Mouse (Mus musculus) kidney, adult 9 months (tissue): ENCODE measurements at regions not wholly inside any gene's neighbourhood (a gene's known extent, or its start where the extent isn't known, plus 50 kb on each side); places are given as distances from the start of the nearest gene placed in this dataset.

ENCODE experiments used
- DNase-seq: peaks from one replicate; pipeline ENCODE4 v3.0.0; 2022

DNA sequence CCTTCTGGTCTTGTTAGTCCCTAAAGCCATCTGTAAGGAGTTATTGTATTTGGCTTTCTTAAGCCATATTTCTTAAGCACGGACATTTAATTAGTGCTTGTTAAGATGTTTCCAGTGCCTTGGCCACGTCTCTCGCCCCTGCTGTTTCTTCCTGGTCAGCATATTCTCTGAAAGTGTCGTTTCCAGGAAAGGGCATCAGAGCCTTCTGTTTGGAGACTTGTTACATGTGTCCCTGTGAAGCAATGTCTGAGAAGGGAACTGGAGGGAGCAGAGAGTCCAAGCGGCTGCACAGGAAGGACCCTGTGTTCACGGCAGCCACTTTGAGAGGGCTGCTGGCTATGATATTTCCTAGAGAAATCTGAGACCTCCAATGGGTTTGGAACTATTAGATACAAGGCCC lies 320.7 kb downstream of the Mtx2 start:
- no peak for DNase-seq

DNA sequence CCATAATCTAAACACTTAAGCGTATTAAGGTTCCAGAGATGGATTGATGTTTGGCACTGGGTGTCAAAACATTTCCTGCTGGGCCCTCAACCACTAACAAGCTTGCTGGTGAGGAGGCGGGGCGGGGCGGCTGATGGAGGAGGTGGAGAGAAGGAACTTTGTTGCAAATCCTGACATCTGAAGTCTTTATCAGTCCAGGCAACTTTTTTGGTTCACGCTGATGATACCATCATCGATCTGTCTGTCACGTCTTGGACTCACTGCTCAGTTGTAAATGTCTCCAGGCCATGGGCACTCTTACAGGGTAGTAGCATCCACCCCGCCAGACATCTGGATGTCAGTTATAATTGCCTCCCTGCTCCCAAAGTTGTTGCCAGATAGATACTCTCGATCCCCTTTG lies 321.8 kb downstream of the Mtx2 start:
- no peak for DNase-seq

DNA sequence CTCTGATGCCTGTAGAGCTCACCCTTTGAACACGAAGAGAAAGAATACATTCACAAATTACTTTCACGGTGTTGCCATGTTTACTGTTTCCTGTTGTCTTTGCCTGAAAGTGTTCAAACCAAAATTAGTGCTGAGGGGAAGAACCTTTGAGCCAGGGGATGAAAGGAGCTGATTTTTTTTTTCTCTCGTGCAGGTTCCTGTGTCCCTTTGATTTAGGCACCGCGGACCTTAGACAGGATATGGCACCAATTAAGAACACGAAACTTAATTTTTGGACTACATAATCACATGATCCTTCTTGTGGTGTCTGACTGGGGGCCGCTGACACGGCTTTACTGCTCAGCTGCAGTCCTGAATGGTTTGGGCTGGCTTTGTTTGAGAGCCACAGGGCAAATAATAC lies 322.4 kb downstream of the Mtx2 start:
- no peak for DNase-seq

DNA sequence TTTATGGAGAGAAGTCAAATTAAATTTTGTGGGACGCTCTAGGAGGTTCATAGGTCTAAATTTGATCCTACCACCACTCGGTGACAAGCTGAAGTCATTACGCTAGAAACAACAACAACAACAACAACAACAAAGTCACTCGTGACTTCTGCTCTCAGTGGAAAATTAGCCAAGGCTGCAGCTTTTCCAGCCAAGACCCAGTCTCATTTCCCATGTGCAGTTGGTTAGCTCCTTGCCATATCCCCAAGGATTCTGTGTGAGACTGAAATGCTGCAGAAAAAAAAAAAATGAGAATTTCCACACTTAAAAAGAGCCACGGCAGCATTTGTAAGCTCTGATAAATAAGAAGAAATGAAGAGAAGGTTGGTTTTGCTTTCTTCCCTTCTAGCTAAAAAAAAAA lies 323.4 kb downstream of the Mtx2 start:
- DNase-seq: no peak

DNA sequence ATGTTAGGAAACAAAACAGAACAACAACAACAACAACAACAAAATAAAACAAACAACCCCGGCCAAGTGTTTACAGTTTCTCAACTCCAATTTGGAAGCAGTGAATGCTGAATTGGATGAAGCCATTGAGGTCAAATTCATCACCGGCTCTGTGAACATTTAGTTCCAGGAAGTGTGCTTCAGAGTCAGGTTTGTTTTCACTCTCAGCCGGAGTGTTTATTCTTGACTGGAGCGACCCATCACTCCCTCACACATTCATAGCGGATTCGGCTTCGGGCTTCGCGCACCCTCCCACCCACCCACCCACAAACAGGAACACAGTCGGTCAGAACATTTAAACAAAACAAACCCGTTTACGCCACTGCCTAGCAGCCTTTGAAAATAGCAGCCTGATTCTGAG lies 324.0 kb downstream of the Mtx2 start:
- DNase-seq: no peak

DNA sequence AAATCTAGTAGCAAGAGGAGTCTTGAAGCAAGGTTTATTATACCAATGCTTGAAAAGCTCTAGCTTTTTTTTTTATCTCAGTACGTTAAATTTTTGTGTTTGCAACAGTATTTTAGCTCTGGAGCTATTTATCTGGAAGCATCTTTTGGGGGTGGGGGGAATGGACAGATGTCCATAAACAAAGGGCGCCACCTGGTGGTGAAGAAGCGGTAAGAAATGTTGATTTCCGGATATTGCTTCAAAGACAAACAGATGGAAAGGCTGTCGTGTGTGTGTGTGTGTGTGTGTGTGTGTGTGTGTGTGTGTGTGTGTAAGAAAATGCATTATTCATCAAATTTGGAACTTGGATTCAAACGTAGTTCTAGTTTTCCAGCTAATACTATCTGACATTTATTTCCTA lies 325.4 kb downstream of the Mtx2 start:
- peak; percentile 52 for DNase-seq

DNA sequence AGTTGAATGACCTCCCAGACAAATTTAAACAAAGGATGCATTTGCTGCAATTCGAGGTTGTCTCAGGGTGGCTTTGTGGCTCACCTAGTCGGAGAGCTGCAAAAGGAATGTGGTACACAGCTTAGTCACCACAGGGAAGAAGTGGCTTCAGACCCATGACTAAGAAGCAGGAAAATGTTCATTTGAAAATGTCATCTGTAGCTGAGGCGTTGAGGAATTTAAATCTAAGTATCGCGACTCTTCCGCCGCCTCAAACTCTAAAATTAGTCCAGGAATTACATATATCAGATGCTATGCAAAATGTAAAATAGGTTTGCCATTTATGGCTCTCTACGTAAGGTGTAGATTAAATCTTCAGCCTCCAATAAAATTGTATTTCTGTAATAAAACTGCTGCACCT lies 325.9 kb downstream of the Mtx2 start:
- no peak for DNase-seq

DNA sequence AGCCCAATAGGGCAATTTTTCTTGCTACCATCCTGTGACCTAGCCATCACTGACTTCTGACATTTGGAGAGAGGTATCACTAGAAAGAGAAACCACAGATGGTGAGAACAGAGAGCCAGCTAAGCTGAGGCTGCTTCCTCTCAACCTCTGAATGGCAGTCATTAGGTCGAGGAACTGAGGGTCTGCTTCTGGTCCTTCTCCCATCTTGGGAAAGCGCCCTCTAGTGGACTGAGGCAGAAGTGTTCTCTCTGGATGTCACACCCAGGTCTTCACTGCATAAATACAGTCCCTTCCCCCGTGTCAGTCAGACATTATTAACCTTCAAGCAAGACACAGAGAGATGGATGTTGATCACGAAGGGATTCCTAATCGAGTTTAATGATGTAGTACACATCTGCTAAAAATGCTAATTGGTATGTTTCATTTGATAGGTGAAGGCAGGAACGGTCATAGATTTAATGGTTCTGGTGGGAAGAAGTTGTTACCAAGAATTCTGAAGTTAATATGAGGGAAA lies 326.9 kb downstream of the Mtx2 start:
- DNase-seq: peak; percentile 29

DNA sequence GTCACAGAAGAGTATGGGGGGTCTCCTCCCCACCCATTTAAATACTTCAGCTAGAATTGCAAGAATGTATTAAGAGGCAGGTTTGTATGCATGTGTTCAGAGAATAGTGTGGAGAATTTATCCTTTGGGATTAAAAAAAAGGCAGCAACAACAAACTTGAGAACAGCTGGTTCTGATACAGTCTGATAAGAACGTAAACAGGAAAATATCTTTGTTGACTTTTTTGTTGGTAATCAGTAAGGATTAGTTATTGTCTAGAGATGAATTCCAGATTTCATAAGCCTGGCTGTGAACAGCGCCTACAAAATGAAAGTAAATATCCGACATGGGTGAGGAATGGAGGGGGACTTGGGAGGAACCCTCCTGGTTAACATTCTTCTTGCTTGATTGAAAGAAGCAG lies 328.8 kb downstream of the Mtx2 start:
- DNase-seq: no peak

DNA sequence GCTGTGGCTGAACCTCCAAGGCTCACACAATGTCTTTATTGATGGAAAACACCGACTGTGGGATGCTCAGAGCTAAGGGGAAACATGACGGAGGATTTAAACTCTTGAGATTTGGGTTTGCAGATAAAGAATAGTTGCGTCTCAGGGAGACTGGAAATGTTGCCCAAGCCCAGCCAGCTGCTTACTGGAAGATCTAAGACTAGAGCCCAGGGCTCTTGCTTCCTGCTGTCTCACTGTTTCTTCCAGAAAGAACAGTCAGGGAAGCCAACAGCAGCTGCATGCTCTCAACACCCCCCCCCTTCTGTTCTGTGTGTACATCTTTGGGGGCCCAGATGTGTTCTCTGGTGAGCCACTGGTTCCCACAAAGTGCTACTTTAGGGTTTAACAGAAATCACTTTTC lies 333.0 kb downstream of the Mtx2 start:
- no peak for DNase-seq

DNA sequence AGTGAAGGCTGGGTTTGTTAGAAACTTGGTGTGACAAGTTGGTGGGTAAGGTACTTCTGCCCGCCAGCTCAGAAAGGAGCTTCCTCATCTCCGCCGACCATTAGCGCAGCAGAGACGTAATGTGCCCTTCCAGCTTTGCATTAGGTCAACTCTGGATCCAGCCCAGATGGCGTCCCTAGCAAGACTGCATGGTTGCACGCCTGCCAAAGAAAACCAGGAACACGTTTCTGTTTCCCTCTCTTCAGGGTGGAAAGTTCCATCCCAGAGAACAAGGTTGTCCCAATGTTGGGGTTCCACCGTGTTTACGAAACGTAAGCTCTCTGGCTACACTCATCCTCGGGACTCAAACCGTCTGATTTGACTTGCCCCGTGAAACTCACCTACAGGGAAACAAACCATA lies 335.5 kb downstream of the Mtx2 start:
- no peak for DNase-seq

DNA sequence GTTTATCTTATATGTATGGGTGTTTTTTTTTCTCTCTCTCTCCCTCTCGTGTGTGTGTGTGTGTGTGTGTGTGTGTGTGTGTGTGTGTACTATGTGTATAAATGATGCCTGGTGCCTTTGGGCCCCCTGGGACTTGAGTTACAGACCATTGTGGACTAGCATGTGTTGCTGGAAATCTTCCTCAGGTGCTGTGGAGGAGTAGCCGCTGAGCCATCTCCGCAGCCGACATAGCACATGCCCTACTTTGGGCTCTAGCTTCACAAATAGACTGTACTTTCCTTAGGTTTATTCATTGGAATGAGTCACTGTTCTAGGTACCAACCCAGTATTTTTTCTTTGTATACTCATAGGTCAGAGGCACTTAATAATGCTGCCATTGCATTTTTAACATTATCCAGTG lies 339.4 kb downstream of the Mtx2 start:
- DNase-seq: no peak

DNA sequence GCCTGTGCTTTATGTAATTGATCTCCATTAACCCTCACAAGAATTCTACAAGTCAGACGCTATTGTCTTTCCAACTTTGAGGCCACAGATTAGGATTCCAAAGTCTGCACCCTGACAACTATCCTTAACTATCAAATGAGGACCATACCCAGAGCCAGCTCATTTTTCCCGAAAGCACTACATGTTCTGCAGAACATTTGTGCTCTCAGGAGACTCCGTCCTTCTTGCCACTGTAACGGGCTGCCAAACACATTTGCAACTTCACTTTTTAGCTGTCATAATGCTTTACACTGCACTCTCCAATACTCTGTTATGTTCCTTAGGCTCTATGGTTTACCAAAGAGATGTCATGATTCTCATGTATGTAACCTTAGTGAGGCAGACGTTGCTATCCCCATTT lies 350.7 kb downstream of the Mtx2 start:
- DNase-seq: no peak

DNA sequence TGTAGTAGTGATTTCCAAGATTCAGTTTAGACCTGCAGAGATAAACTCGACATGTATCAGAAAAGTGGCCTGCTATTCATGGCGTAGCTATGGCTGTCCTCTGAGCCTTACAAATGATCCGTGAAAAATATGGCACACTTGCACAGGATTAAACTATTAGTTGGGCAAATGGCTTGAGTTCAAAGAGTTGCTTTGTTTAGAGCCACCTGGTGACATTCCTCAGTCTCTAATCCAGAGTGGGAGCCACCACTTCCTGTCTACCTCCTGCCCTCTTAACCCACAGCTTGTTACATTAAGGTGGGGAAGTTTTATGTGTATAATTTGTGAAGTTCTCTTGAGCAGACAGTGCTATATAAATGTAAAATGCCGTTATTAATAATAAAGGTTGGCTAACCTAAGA lies 357.7 kb downstream of the Mtx2 start:
- no peak for DNase-seq

DNA sequence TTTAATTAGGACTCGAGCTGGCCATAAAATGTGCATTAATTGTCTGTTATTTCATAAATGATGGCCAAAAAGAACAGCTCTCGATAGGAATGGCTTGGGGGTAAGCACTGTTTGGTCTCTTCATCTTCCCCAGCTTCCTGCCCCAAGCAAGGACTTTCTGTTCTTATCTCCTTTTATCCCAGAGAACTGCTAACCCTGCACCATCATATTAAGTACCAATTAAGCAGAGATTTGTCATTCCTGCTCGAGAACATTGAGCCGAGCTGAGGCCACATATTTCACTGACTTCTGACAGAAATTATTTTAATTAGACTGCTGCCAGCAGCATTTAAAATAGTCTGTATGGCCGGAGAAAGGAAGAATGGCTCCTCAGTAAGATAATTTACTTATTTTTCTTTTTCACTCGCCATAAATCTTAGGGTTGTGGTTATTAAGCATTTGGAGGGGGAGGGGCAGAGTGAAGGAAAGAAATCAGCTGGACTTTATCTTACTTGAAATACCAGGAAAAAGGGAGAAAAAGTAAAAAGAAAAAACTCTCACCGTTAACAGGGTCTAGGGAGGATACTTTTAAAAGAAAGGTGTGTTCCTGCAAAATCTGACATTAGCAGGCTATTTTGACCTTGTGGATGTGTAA lies 377.1 kb downstream of the Mtx2 start:
- peak; percentile 42 for DNase-seq

DNA sequence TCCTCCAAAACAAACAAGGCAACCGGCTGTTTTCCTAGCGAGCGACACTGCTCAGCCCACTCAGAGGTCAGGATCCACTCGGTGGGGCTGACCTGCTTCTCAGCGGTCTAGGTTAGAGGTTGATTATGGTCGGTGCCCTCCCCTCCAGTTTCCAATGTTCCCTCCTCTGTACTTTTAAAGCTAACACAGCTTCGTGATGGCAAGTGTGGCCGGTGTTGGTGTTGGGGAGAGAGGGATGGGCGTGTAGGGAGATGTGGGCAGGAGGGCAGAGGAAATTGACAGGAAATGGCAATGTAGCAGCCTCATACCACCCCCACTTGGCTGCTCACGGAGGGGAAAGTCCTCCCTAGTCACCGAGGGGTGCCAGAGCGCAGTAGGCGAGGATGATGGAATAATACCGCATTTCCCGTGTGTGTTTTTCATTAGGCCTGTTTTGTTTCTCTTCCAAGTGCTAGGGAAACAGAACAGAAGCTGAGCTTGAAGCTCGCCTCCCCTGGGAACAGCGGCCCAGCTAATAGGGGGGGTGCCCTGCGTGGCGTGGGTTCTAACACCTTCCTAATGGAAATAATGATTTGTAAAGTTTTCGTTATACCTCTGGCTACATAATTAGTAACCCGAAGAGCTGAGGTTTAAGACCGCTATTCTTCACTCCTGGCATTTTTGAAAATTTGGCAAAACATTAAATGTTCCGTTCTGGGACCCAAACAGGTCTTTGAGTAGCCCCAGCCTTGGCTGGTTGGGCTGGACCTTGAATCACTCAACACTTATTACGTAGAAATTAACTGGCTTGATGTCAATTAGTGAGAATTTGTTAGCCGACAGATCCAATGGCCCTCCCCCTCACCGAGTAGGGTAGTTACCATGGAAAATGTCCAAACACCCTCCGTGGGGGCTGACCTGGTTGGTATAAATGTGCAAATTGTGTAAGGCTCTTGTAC lies 383.5 kb downstream of the Mtx2 start:
- DNase-seq: peak; percentile 33

DNA sequence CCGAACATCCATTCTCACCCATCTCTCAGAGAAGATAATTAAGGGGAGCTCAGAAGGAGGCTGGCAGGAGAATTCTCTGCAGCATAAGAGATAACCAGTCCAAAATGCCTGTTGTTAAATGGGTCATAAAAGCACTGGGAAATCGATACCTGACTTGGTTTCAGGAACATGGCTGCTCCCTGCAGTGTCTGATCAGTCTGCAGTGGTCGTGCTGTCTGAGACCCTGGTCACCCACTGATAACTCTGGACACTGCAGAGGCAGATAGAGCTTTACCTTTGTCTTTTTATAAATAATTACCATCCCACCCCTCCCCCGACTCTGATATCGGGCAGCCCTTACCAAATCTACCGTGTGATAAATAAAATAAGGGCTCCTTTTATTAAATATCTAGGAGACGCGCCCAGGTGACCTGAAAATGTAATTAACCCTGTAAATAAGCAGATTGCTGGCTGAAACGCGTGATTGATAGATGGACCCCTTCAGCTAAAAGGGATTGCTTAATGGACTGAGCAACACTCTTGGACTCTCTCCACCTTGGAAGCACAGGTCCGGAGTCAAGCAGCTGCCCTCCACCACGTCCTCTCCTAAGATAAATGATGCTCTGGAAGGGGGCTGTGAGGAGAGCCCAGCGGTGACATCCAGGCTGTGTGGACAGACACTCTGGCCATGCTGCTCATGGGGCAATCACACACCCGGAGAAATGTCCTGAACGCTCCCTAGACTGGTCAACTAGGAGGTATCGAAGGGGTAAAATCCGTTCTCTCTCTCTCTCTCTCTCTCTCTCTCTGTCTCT lies 384.4 kb downstream of the Mtx2 start:
- no peak for DNase-seq

DNA sequence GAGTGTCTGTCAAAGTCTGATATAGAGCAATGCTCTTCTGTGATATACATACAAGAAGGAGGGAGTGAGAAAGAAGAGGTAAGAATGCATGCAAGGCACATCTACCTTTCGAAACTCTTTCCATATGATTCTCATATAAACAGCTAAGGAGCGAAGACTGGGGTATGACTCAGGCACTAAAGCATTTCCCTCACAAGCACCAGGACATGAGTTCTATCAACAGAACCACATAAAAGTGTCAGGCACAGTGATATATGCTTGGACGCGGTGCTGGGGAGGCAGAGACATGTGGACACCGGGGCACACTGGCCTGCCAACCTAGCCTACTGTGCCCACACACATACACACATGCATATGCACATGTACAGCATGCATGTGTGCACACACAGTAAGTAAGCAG lies 391.3 kb downstream of the Mtx2 start:
- no peak for DNase-seq

DNA sequence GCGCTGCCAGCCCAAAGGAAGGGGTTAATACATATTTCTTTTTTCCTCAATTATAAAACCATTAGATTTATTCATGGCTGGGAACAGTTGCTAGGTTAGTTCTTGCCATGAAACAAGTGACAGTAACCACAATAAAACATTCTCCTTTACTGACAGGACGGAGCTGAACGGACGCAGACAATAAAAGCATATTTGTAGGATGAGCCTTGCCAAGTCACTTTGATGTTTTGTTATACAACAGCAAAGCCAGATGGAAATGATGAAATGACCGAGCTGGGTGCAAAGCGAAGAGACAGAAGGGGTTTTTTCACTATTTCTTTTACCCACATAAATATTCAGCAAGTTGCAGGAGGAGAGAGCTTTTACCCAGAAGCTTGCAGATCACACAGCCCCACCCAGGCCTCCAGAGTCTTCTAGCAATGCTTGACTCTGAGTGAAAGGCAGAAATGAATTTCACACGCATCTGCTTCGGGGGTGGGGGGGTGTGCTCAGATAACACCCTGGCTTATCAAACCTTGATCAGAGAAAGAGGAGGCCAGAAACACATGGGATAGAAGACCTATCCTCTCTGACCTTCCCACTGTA lies 395.3 kb downstream of the Mtx2 start:
- no peak for DNase-seq

DNA sequence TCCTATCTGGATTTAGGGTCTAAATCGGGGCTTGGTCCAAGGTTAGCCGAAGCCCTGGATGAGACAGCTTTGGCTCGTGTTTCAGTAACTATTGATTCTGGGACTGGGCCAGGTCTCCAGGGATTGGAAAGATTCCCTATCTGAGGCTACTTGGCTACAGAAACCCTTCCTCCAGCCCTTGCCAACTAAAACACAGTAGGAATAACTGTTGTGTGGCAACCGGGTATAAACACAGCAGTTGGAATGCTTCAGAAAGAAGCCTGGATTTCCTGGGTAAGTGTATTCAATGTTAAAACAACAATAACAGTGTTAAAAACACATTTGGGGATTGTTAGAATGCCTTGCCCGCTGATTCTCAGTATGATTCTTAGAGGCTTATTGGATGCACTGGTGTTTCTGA lies 398.8 kb downstream of the Mtx2 start:
- DNase-seq: peak; percentile 68

DNA sequence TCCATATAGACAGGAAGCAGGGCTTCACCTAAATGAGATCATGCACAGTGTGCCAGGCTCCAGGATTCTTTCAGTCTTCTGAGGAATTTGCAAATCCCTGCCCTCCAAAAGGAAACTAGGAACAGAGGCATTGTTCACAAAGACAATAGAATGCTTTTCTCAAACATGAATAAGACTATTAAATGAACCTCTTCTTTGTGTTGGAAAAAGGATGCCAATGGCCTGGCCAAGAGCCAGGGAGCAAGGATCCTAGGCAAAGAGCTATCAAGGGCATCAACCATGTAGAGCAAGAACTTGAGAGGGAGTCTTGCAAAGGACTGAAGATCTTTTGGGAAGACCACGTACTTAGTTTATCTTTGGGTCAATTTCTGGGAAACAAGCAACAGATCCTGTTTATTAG lies 415.4 kb downstream of the Mtx2 start:
- no peak for DNase-seq

DNA sequence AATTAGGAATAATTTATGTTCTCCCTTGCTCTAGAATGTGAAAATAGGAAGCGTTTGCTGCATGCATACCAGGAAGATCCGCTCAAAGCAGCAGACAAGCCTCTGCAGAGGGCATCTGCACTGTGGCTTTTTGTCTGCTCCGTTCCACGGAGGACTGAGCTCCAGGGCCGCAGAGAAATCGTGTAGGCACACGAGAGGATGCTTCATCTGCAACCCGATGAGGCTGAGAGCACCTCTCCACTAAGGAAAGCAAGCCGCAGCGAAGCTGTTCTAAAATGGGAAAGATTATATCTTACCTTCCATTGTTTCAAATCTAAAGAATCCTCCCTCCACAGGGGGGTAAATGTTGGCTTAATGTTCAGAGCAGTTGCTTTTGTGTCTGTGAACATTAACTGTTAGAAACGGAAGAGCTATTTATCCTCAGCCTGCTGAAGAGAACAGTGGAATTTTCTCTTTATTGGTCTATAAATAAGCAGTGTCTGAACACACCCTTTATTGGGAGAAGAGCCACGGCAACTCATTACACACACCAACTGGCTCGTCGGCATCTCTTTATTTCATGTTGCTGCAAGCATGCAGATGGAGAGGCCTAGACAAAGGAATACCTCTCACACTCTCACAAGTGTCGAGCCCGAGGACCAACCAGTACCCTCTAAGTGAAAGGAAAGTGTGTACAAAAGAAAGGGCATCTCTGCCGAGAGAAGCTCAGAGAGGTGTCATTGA lies 414.6 kb upstream of the Hnrnpa3 start:
- DNase-seq: no peak

DNA sequence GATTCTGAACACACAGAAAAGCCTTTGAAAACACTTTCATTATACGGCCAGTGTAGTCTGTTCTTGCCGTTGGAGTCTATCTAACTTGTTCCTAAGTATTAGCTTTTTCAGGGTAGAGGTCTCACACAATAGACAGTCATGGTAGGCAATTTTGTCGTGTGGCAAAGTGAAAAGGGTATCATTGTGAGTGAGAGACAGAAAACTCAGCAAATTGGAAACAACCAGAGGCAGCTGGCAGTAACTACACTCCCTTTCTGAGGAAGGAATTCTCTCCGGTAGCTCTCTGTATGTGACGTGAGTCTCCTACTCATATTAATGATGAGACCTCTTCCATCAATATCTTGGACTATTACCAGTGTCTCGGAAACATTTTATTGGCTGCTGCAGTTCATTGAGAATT lies 413.8 kb upstream of the Hnrnpa3 start:
- DNase-seq: no peak
